Mouse (Mus musculus) adrenal gland, postnatal 10 days (tissue): Measurements from ENCODE around the gene Rln3. TPM values are rescaled to one million over a fixed set of nuclear protein-coding genes. Genes with fewer than 3 reads are reported as not detected.
A peak's percentile ranks its signal among the peaks of the same experiment; 100 is the strongest.

Experiments used
- DNase-seq: peaks from one replicate; pipeline ENCODE4 v3.0.0; 2021; ENCODE audit warnings: mixed read lengths
- microRNA-seq: library from miRNA; unstranded; fragments of <30 nt; microRNA quantifications from one replicate; pipeline ENCODE4 v1.2.0, GENCODE M21; 2021
- total RNA-seq, 2 experiments: library from RNA; stranded (reverse); gene quantifications; 2 replicates each; pipeline ENCODE4 v1.2.3; 2021

Rln3 gene
- total RNA-seq, 2 experiments from 2014 or later, result 0.51 TPM; not detected in 1

- peak; percentile 94 for DNase-seq
Observed at GRCm38 (mm10) chr8:83996567-83997505, 48.0 kb downstream of the Rln3 start.

GRCm38 (mm10) chr8:83995973-83996372, 48.8 kb downstream of the Rln3 start:
- peak; percentile 28 for DNase-seq

GRCm38 (mm10) chr8:83994030-83994429, 50.8 kb downstream of the Rln3 start:
- no peak for DNase-seq

Small RNAs within 50 kb of the gene (microRNA-seq; reads per million reads assigned to microRNA genes)
- gene Mir1199, result not detected
- gene Mir709, result not detected
- gene Mir8111, result 2.8 reads per million

Other genes starting within 250 kb of the Rln3 start
- 10 to 100 TPM; 48.7 to 60.4 TPM for gene Adgrl1, start 144.9 kb downstream of the Rln3 start, total RNA-seq
- under 1 TPM; 0.51 to 0.88 TPM for gene Gm10644, start 89.8 kb downstream of the Rln3 start, total RNA-seq
- 10 to 100 TPM in 1 of 2 experiments, 1 to 10 TPM in 1; 9.2 to 12.1 TPM for gene Asf1b, start 89.5 kb downstream of the Rln3 start, total RNA-seq
- 100 to 1,000 TPM; 253 to 325 TPM for gene Prkaca, start 72.0 kb downstream of the Rln3 start, total RNA-seq
- gene Samd1, start 47.3 kb downstream of the Rln3 start, total RNA-seq, result 10 to 100 TPM; 40.8 to 41.6 TPM
- gene 1700067K01Rik, start 43.5 kb downstream of the Rln3 start, total RNA-seq, result under 1 TPM; 0.48 to 0.60 TPM
- gene 2210011C24Rik, start 32.8 kb downstream of the Rln3 start, total RNA-seq, result under 1 TPM in 1 of 2 experiments, not detected in 1; 0.24 TPM
- gene Palm3, start 23.5 kb downstream of the Rln3 start, total RNA-seq, result under 1 TPM; 0.57 to 0.70 TPM
- 1 to 10 TPM; 5.3 to 6.9 TPM for gene Il27ra, start 2.4 kb downstream of the Rln3 start, total RNA-seq
- 1 to 10 TPM; 2.2 to 3.1 TPM for gene Gm10643, start 20.1 kb upstream of the Rln3 start, total RNA-seq
- 10 to 100 TPM; 12.4 to 14.7 TPM for gene Rfx1, start 21.8 kb upstream of the Rln3 start, total RNA-seq
- gene Dcaf15, start 59.8 kb upstream of the Rln3 start, total RNA-seq, result 10 to 100 TPM; 17.7 to 20.6 TPM
- 1 to 10 TPM in 1 of 2 experiments, under 1 TPM in 1; 1.00 to 1.8 TPM for gene Podnl1, start 81.0 kb upstream of the Rln3 start, total RNA-seq
- gene Cc2d1a, start 102.9 kb upstream of the Rln3 start, total RNA-seq, result 10 to 100 TPM; 18.6 to 27.0 TPM
- under 1 TPM; 0.36 to 0.79 TPM for gene 4930432K21Rik, start 103.0 kb upstream of the Rln3 start, total RNA-seq
- 1 to 10 TPM in 1 of 2 experiments, under 1 TPM in 1; 0.96 to 2.3 TPM for gene Nanos3, start 140.2 kb upstream of the Rln3 start, total RNA-seq
- gene Zswim4, start 192.1 kb upstream of the Rln3 start, total RNA-seq, result 10 to 100 TPM; 22.7 to 26.3 TPM
- 100 to 1,000 TPM; 210 to 233 TPM for gene D8Ertd738e, start 204.7 kb upstream of the Rln3 start, total RNA-seq
- gene Mri1, start 212.3 kb upstream of the Rln3 start, total RNA-seq, result 10 to 100 TPM; 28.0 to 34.4 TPM
- 10 to 100 TPM; 14.2 to 16.5 TPM for gene Ccdc130, start 225.4 kb upstream of the Rln3 start, total RNA-seq